Mouse (Mus musculus) G1E (cell line): ENCODE measurements at regions not wholly inside any gene's neighbourhood (a gene's known extent, or its start where the extent isn't known, plus 50 kb on each side); places are given as distances from the start of the nearest gene placed in this dataset.

ENCODE experiments used
- ATAC-seq: 2 replicates; pipeline ENCODE4 v1.8.0; 2016; ENCODE audit warnings: mild to moderate bottlenecking; ENCODE audit not compliant: insufficient number of reproducible peaks, poor library complexity, low FRiP score, severe bottlenecking; ENCODE audit errors: extremely low read depth
- DNase-seq: peaks from one replicate; pipeline ENCODE4 v3.0.0; 2012; ENCODE audit warnings: low spot score
- H3K27me3 ChIP-seq: 2 replicates; pipeline ENCODE4 v1.6.1; 2012; ENCODE audit warnings: mild to moderate bottlenecking, low read length, inconsistent platforms; ENCODE audit not compliant: insufficient read depth
- H3K36me3 ChIP-seq: replicated peaks from 2 replicates; pipeline ENCODE3; 2012; ENCODE audit warnings: mild to moderate bottlenecking, inconsistent platforms
- H3K4me1 ChIP-seq: 2 replicates; pipeline ENCODE4 v1.6.1; 2012; ENCODE audit warnings: low read depth, low read length, inconsistent platforms, mixed read lengths; ENCODE audit not compliant: insufficient read depth
- H3K4me3 ChIP-seq: 2 replicates; pipeline ENCODE4 v1.5.1; 2012; ENCODE audit warnings: low read depth, mild to moderate bottlenecking, inconsistent platforms, low read length, moderate library complexity, mixed read lengths
- H3K9me3 ChIP-seq: replicated peaks from 2 replicates; pipeline ENCODE4 v1.6.1; 2012; ENCODE audit warnings: inconsistent platforms
- CTCF ChIP-seq: IDR thresholded peaks from 2 replicates; pipeline ENCODE4 v1.5.1; 2012; ENCODE audit warnings: low read depth, low read length, inconsistent platforms, mixed read lengths
- GATA1 ChIP-seq: IDR thresholded peaks from 2 replicates; pipeline ENCODE4 v1.6.1; 2012; ENCODE audit warnings: borderline replicate concordance, low read length, inconsistent platforms, mixed read lengths
- GATA2 ChIP-seq: IDR thresholded peaks from 2 replicates; pipeline ENCODE4 v1.6.1; 2012; ENCODE audit warnings: low read depth, low read length, inconsistent platforms, borderline replicate concordance
- POLR2AphosphoS5 ChIP-seq: IDR thresholded peaks from 2 replicates; pipeline ENCODE4 v1.6.1; 2012; ENCODE audit warnings: low read depth, low read length, inconsistent platforms; ENCODE audit not compliant: insufficient replicate concordance
- TAL1 ChIP-seq: conservative IDR thresholded peaks from 2 replicates; pipeline ENCODE4 v1.6.1; 2012; ENCODE audit warnings: low read depth, low read length, inconsistent platforms, mixed read lengths

GRCm38 (mm10) chr4:106206023-106206422 is 110.0 kb upstream of the Usp24 start:
- Histone ChIP-seq H3K9me3 (peaks cover 42% of the 10 kb centered on the region), H3K27me3 (peaks cover 2% of the 10 kb centered on the region; the same call in 1 of the 2 replicates), H3K4me1 (no peaks in the 10 kb centered on the region), H3K36me3 (no peaks in the 10 kb centered on the region), H3K4me3 (no peak overlapping the region)
- no peak for ATAC-seq
- no peak for TF ChIP-seq GATA1
- no peak for TF ChIP-seq CTCF
- no peak for TF ChIP-seq POLR2AphosphoS5
- TF ChIP-seq GATA2, result no peak
- TF ChIP-seq TAL1, result no peak
- DNase-seq, result no peak

- H3K4me1 ChIP-seq, result no peaks in the 10 kb centered on the region
- DNase-seq (no peak), ATAC-seq (no peak)
- H3K4me3 ChIP-seq, result no peak overlapping the region
- peaks cover 35% of the 10 kb centered on the region for H3K9me3 ChIP-seq
- no peaks in the 10 kb centered on the region for H3K36me3 ChIP-seq
- peaks cover 2% of the 10 kb centered on the region; the same call in 1 of the 2 replicates for H3K27me3 ChIP-seq
- TF ChIP-seq GATA1 (no peak), TAL1 (no peak), CTCF (no peak), POLR2AphosphoS5 (no peak), GATA2 (no peak)
Observed at GRCm38 (mm10) chr4:106209465-106209864, 106.5 kb upstream of the Usp24 start.

GRCm38 (mm10) chr4:106209975-106210374 is 106.0 kb upstream of the Usp24 start:
- peaks cover 2% of the 10 kb centered on the region; the same call in 1 of the 2 replicates for H3K27me3 ChIP-seq
- H3K4me3 ChIP-seq, result no peak overlapping the region
- no peak for DNase-seq
- no peaks in the 10 kb centered on the region for H3K4me1 ChIP-seq
- no peak for ATAC-seq
- H3K9me3 ChIP-seq, result peaks cover 30% of the 10 kb centered on the region
- no peak for TF ChIP-seq GATA1
- no peak for TF ChIP-seq CTCF
- TF ChIP-seq GATA2, result no peak
- no peak for TF ChIP-seq POLR2AphosphoS5
- TF ChIP-seq TAL1, result no peak
- H3K36me3 ChIP-seq, result no peaks in the 10 kb centered on the region

- H3K36me3 ChIP-seq, result no peaks in the 10 kb centered on the region
- ATAC-seq, result no peak
- H3K9me3 ChIP-seq, result peaks cover 11% of the 10 kb centered on the region
- TF ChIP-seq CTCF, result no peak
- no peak for TF ChIP-seq GATA2
- TF ChIP-seq GATA1, result no peak
- TF ChIP-seq TAL1, result no peak
- TF ChIP-seq POLR2AphosphoS5, result no peak
- H3K4me1 ChIP-seq, result no peaks in the 10 kb centered on the region
- H3K27me3 ChIP-seq, result no peaks in the 10 kb centered on the region
- DNase-seq, result no peak
- H3K4me3 ChIP-seq, result no peak overlapping the region
Observed at GRCm38 (mm10) chr4:106214170-106214569, 101.8 kb upstream of the Usp24 start.

DNA sequence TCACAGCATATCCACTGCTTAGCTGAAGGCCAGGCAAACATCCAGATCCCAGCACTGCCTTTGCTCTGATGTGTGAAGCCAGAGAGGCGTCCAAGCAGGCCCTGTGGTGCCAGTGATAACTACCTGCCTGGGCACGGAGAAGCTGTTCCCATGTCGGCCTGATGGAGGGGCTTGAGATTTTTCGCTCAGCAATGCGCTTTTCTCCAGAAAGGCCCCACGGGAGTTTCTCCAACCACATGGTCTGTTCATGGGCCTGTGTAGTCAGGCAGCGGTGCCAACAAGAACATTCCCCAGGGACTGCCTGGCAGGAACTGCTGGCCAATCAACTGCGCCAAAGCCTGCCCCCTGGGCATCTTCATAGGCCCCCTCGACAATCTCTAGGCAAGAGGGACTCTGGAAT is 95.4 kb upstream of the Usp24 start:
- TF ChIP-seq GATA1 (no peak), POLR2AphosphoS5 (no peak), TAL1 (no peak), GATA2 (no peak), CTCF (no peak)
- no peak for ATAC-seq

GRCm38 (mm10) chr4:106225184-106225862 is 90.7 kb upstream of the Usp24 start:
- TF ChIP-seq GATA2 (no peak), CTCF (0 out of 2 replicates have a peak, but pooled peaks have one; percentile 23)
- no peaks in the 10 kb centered on the region for H3K27me3 ChIP-seq
- ATAC-seq (no peak), DNase-seq (no peak)
- H3K4me1 ChIP-seq, result no peaks in the 10 kb centered on the region
- H3K36me3 ChIP-seq, result no peaks in the 10 kb centered on the region
- H3K4me3 ChIP-seq, result no peak overlapping the region
- H3K9me3 ChIP-seq, result peaks cover 16% of the 10 kb centered on the region

More for the DNA sequence above, 95.4 kb upstream of the Usp24 start:
- no peaks in the 10 kb centered on the region for H3K36me3 ChIP-seq
- H3K9me3 ChIP-seq, result peaks cover 17% of the 10 kb centered on the region
- no peaks in the 10 kb centered on the region for H3K4me1 ChIP-seq
- DNase-seq, result no peak
- no peaks in the 10 kb centered on the region for H3K27me3 ChIP-seq
- H3K4me3 ChIP-seq, result no peak overlapping the region
